Mouse (Mus musculus): Measurements from ENCODE around the gene Olfr154. TPM values are rescaled to one million over a fixed set of nuclear protein-coding genes. Genes with fewer than 3 reads are reported as not detected.
"Not testable (repeated sequence)": the region's sequence is repeated elsewhere in the genome, so short reads cannot be mapped to it uniquely, and the experiment has no call there.

Olfr154 gene
- polyA plus RNA-seq (2012; rRNA removed), result not detected in 2 replicates

DNA sequence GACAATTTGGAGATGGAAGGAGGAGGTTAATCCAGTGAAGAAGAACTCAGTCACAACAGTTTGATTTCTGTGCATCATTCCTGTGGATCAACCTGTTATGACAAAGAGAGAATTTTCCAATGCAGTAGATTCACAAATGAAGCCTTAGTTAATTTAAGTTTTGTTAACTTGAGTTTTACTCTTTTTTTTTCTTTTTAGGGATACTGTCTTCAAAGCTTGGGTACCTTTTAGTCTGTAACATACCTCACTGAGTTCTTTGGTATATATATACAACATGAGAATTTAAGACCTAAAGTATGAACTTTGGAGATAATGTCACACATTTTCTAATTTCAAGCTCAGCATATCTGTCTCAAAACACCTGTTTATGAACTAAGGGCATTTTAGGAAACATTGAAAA is at the start of gene Olfr154:
TSS of gene Olfr154 (minus strand) at position 101 of the 400 bp plus-strand sequence.
- not testable (repeated sequence) for H3K36me3 ChIP-seq (ENCODE audit: control insufficient read depth, insufficient read depth, low read length); DNase-seq; H3K4me1 ChIP-seq (ENCODE audit: control insufficient read depth, insufficient read depth, low read length); H3K27me3 ChIP-seq (replicated peaks; ENCODE audit: control insufficient read depth, insufficient read depth, low read length); H3K27ac ChIP-seq (ENCODE audit: insufficient read depth, low read depth, low read length); H3K4me3 ChIP-seq (ENCODE audit: insufficient read depth, low read depth, low read length)

DNA sequence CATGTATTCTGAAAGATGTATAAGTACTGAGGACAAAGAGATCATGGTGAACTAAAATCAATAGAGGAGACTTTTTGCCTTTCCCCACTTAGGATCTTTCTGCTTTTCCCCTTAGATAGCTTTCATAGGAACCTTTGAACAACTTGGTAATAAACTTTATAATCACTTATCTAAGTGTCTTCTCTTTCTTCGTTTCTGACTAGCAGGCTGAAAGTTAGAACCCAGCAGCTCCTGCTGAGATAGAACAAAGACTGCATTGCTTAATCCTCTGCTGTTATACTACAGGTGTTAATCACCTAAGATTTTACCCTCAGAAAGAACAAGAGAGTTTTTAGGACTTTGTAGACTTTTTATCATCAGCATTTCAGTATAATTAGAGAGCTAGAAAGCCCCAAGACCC is 46.9 kb upstream of the Olfr154 start:
- TF ChIP-seq POLR2A (IDR thresholded peaks at IDR 0.05; ENCODE audit: low read depth, low read length) (no peak), CTCF (conservative IDR thresholded peaks at IDR 0.05; ENCODE audit: insufficient read depth, insufficient read length, low read depth, low read length) (no peak)
- WGBS, result 15% methylated on average over 1 of the region's 1 CpGs
- H3K27ac ChIP-seq (ENCODE audit: insufficient read depth, low read depth, low read length), result no peak overlapping the region
- H3K4me3 ChIP-seq (ENCODE audit: insufficient read depth, low read depth, low read length), result no peak overlapping the region
- H3K36me3 ChIP-seq (ENCODE audit: control insufficient read depth, insufficient read depth, low read length), result no peaks in the 10 kb centered on the region
- no peak for DNase-seq
- H3K27me3 ChIP-seq (replicated peaks; ENCODE audit: control insufficient read depth, insufficient read depth, low read length), result no peaks in the 10 kb centered on the region; the same call in 1 of the 2 replicates
- H3K4me1 ChIP-seq (ENCODE audit: control insufficient read depth, insufficient read depth, low read length), result no peaks in the 10 kb centered on the region

DNA sequence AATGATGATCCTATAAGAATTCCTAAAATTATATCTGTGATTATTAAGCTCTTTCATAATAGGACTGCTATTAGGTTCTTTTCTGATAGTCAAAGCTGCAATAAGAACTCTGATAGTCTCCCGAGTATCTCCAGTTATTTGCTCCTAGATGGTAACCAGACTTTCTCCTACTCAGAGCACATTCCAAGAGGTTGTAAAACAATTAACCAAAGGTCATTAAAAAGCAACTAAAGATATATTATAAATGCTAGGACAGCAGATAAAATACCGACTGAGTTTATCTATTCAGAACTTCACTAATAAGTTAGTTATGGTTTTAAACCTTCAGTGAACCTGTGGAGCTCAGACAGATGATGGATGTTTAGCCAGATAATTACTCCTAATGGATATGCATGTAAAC is 46.4 kb upstream of the Olfr154 start:
- not testable (repeated sequence) for H3K27me3 ChIP-seq (replicated peaks; ENCODE audit: control insufficient read depth, insufficient read depth, low read length); DNase-seq; H3K27ac ChIP-seq (ENCODE audit: insufficient read depth, low read depth, low read length); H3K4me1 ChIP-seq (ENCODE audit: control insufficient read depth, insufficient read depth, low read length); H3K36me3 ChIP-seq (ENCODE audit: control insufficient read depth, insufficient read depth, low read length); H3K4me3 ChIP-seq (ENCODE audit: insufficient read depth, low read depth, low read length)
- WGBS, result 34% methylated on average over 2 of the region's 2 CpGs

DNA sequence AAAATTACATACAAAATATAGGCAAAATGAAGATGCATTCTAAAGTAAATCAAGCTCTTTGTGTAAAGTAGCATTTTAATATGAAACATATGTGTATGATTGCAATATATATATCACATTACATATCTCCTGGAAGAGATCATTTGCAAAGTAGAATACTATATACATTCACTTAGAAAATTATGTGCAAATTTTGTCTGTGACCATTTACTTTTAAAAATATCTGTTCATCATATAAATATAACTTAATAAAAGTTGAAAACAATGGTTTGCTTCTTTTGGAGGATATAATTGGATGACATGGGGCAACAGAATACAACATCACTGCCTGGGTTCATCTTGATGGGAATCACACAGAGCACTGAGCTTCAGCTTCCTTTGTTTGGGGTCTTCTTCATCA is 24.9 kb upstream of the Olfr154 start, which contains the start of gene Olfr1008:
TSS of gene Olfr1008 (plus strand) at position 301 of the 400 bp plus-strand sequence.
- no peak within 1 kb of the TSS for H3K27ac ChIP-seq (ENCODE audit: insufficient read depth, low read depth, low read length)
- H3K4me3 ChIP-seq (ENCODE audit: insufficient read depth, low read depth, low read length), result no peak within 1 kb of the TSS
- H3K36me3 ChIP-seq (ENCODE audit: control insufficient read depth, insufficient read depth, low read length), result no peaks in the 10 kb centered on the region
- no peaks in the 10 kb centered on the region for H3K4me1 ChIP-seq (ENCODE audit: control insufficient read depth, insufficient read depth, low read length)
- H3K27me3 ChIP-seq (replicated peaks; ENCODE audit: control insufficient read depth, insufficient read depth, low read length), result no peaks in the 10 kb centered on the region
- TF ChIP-seq POLR2A (IDR thresholded peaks at IDR 0.05; ENCODE audit: low read depth, low read length), result no peak
- no peak for TF ChIP-seq CTCF (conservative IDR thresholded peaks at IDR 0.05; ENCODE audit: insufficient read depth, insufficient read length, low read depth, low read length)
- no peak for DNase-seq

DNA sequence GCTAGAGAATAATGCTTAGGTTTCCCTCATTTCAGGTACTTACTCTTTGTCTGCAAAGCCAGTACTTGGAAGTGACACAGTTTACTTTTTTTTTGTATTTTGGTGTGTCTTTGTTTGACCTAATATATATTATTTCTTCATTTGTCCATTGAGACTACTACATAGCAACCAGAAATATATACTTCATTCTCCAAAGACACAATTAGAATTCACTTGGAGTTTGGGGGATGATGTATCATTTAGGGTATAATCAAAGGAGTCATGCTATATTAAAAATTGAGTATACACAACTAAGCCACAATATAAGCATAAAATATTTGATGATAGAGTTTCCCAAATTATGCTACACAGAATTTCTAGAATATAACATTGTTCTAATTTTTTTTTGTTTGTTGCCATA is 14.4 kb upstream of the Olfr154 start, which contains the start of gene Olfr1006:
TSS of gene Olfr1006 (minus strand) at position 101 of the 400 bp plus-strand sequence.
- DNase-seq, result no peak

DNA sequence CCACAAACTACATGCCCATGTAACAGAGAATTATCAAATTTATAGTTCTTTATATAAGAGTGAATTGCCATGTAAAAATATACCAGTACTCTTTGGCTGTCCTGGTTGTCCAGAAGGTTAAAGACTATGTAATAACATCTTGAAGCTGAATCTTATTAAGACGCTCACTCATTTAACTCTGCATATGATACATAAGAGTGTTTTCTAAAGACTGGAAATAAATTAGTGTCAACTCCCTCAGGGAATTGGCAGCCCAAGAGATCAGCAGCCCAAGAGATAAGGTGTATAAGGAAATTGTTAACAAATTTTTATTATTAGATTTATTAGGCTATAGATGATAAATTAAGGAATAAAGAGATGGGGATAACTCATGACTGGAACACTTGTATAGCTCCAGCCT is 13.7 kb downstream of the Olfr154 start, which contains the start of gene Olfr1002:
TSS of gene Olfr1002 (minus strand) at position 101 of the 400 bp plus-strand sequence.
- TF ChIP-seq CTCF (conservative IDR thresholded peaks at IDR 0.05; ENCODE audit: insufficient read depth, insufficient read length, low read depth, low read length) (no peak), POLR2A (IDR thresholded peaks at IDR 0.05; ENCODE audit: low read depth, low read length) (no peak)
- H3K4me1 ChIP-seq (ENCODE audit: control insufficient read depth, insufficient read depth, low read length), result no peaks in the 10 kb centered on the region
- no peaks in the 10 kb centered on the region for H3K36me3 ChIP-seq (ENCODE audit: control insufficient read depth, insufficient read depth, low read length)
- no peak within 1 kb of the TSS for H3K4me3 ChIP-seq (ENCODE audit: insufficient read depth, low read depth, low read length)
- no peak for DNase-seq
- H3K27ac ChIP-seq (ENCODE audit: insufficient read depth, low read depth, low read length), result no peak within 1 kb of the TSS
- 80% methylated on average over 1 of the region's 1 CpGs for WGBS
- H3K27me3 ChIP-seq (replicated peaks; ENCODE audit: control insufficient read depth, insufficient read depth, low read length), result no peaks in the 10 kb centered on the region

More for the DNA sequence above, 14.4 kb upstream of the Olfr154 start, which contains the start of gene Olfr1006:
- H3K27ac ChIP-seq (ENCODE audit: insufficient read depth, low read depth, low read length), result no peak within 1 kb of the TSS
- no peaks in the 10 kb centered on the region for H3K4me1 ChIP-seq (ENCODE audit: control insufficient read depth, insufficient read depth, low read length)
- H3K36me3 ChIP-seq (ENCODE audit: control insufficient read depth, insufficient read depth, low read length), result no peaks in the 10 kb centered on the region
- no peak within 1 kb of the TSS for H3K4me3 ChIP-seq (ENCODE audit: insufficient read depth, low read depth, low read length)
- H3K27me3 ChIP-seq (replicated peaks; ENCODE audit: control insufficient read depth, insufficient read depth, low read length), result no peaks in the 10 kb centered on the region
- TF ChIP-seq POLR2A (IDR thresholded peaks at IDR 0.05; ENCODE audit: low read depth, low read length) (no peak), CTCF (conservative IDR thresholded peaks at IDR 0.05; ENCODE audit: insufficient read depth, insufficient read length, low read depth, low read length) (no peak)

Other genes starting within 250 kb of the Olfr154 start
- gene Olfr993, start 249.6 kb downstream of the Olfr154 start, polyA plus RNA-seq (2012; rRNA removed), result not detected in 2 replicates
- gene Olfr994, start 228.0 kb downstream of the Olfr154 start, polyA plus RNA-seq (2012; rRNA removed), result not detected in 2 replicates
- not detected in 2 replicates for gene Olfr995, start 220.8 kb downstream of the Olfr154 start, polyA plus RNA-seq (2012; rRNA removed)
- not detected in 2 replicates for gene 4833423E24Rik, start 145.4 kb downstream of the Olfr154 start, polyA plus RNA-seq (2012; rRNA removed)
- not detected in 2 replicates for gene Olfr996, start 85.2 kb downstream of the Olfr154 start, polyA plus RNA-seq (2012; rRNA removed)
- gene Olfr998, start 75.5 kb downstream of the Olfr154 start, polyA plus RNA-seq (2012; rRNA removed), result not detected in 2 replicates
- gene Olfr1000, start 52.6 kb downstream of the Olfr154 start, polyA plus RNA-seq (2012; rRNA removed), result not detected in 2 replicates
- not detected in 2 replicates for gene Olfr1002, start 13.8 kb downstream of the Olfr154 start, polyA plus RNA-seq (2012; rRNA removed)
- gene Olfr1006, start 14.3 kb upstream of the Olfr154 start, polyA plus RNA-seq (2012; rRNA removed), result not detected in 2 replicates
- gene Olfr1008, start 25.0 kb upstream of the Olfr154 start, polyA plus RNA-seq (2012; rRNA removed), result not detected in 2 replicates
- gene Olfr1009, start 51.0 kb upstream of the Olfr154 start, polyA plus RNA-seq (2012; rRNA removed), result not detected in 2 replicates
- not detected in 2 replicates for gene Olfr1012, start 98.3 kb upstream of the Olfr154 start, polyA plus RNA-seq (2012; rRNA removed)
- not detected in 2 replicates for gene Olfr1013, start 102.6 kb upstream of the Olfr154 start, polyA plus RNA-seq (2012; rRNA removed)
- gene Olfr1014, start 108.3 kb upstream of the Olfr154 start, polyA plus RNA-seq (2012; rRNA removed), result not detected in 2 replicates
- gene Olfr1015, start 117.6 kb upstream of the Olfr154 start, polyA plus RNA-seq (2012; rRNA removed), result not detected in 2 replicates
- not detected in 2 replicates for gene Olfr1016, start 138.1 kb upstream of the Olfr154 start, polyA plus RNA-seq (2012; rRNA removed)
- not detected in 2 replicates for gene Olfr1018, start 154.0 kb upstream of the Olfr154 start, polyA plus RNA-seq (2012; rRNA removed)
- gene Olfr1019, start 181.0 kb upstream of the Olfr154 start, polyA plus RNA-seq (2012; rRNA removed), result not detected in 2 replicates
- not detected in 2 replicates for gene Olfr1020, start 182.6 kb upstream of the Olfr154 start, polyA plus RNA-seq (2012; rRNA removed)
- not detected in 2 replicates for gene Olfr1022, start 204.1 kb upstream of the Olfr154 start, polyA plus RNA-seq (2012; rRNA removed)
- gene Olfr1023, start 221.2 kb upstream of the Olfr154 start, polyA plus RNA-seq (2012; rRNA removed), result not detected in 2 replicates
- gene Olfr1024, start 240.6 kb upstream of the Olfr154 start, polyA plus RNA-seq (2012; rRNA removed), result not detected in 2 replicates

Data from kidney, adult 2 months (tissue).